Mouse (Mus musculus) CD4-positive, CD25-positive, alpha-beta regulatory T cell, adult 2 months (primary cell): Measurements from ENCODE around the gene Akap10.
A peak's percentile ranks its signal among the peaks of the same experiment; 100 is the strongest.

Source experiments
- DNase-seq: peaks from one replicate; pipeline ENCODE4 v3.0.0-alpha.2; 2012; ENCODE audit warnings: low read depth, low spot score

Akap10 gene

DNA sequence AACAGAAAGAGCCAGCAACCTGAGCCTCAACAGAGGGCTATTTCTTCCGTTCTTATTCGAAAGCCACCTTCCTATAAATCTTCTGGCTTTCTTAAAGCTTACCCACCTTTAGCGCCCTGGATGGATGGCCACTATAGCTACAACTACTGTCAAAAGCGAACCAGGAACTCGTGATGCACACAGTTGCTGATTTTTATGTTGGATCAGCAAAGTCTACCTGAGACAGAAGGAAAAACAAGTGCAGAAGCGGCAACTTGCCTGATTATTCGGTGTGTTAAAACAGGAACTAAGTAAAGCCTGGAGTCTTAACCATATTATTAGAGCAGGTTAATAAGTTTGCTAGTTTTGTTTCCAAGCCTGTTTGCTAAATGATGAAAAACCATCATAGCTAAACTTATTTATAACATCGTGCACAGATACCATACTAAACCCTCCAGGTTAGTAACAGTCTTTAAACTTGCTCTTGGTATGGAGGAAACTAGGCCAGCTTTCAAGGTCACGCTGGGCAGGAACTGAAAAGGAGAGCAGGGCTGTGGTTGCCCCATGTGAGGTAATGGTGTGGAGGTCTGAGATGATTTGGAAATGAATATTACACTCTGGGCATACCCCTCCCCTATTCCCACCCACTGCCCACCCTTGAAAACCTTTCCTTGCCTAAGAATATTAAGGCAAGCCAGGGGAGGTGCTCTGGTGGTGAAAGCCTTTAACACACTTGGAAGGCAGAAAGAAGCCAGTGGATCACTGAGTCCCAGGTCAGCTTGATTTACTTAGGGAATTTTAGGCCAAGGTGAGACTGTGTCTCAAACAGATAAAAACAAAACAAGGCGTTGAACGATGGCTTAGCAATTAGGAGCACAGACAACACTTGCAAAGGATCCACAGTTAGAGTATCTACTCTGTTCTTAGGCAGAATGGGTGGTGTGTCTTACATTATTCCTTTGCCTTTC is 861 bp upstream of the Akap10 start:
- DNase-seq = peak; percentile 40

DNA sequence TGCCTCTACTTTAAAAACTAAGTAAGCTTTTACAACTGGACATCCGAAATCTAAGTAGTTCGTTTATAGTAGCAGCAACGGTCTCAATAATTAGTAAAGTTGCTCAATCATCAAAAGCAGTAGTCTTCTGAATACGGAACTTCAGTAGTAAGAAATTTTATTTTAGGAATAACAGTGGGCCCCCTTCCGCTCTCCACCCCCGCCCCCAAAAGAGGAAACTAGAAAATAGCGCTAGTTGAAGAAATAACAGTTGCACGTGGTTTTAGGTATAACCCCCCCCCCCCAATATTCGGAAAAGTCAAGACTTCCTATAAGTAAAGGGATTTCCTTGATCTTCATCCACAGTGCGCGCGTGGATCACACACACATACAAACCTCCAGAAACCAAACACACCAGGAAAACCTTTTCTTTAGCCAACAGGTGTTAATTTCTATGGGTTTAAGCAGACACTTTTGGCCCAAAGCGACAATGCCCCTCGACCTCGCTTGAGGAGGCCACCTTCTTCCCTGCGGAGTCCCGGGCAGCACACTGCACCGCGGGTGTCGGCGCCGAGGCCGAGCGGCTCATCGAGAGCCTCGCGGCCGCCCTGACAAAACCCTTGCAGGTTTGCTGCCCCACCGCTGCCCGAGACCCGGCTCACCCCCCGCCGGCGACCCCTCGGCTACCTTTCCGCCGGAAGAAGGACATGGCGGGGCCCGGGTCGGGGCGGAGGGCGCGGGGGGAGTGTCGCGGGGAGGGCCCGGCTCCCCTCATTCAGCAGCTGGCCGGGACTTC is 542 bp downstream of the Akap10 start:
- DNase-seq = no peak

DNA sequence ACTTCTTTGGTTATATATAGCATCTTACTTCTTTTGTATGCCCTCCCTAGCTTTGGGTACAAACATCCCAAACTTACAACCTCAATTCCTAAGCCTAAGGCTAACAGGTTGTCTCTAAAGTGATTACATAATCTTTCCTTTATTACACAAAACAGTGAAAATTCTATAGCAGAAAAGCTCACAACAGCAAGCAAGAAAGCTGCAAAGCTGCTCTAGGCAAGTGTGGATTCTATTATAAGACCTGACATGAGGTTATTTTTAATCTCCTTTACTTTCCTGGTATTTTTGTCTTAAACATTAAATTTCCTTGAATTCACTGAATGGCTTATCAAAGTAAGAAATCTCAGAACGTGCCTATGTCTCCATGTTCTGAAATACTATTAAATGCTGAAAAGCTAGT is 6.7 kb downstream of the Akap10 start:
- DNase-seq = no peak

DNA sequence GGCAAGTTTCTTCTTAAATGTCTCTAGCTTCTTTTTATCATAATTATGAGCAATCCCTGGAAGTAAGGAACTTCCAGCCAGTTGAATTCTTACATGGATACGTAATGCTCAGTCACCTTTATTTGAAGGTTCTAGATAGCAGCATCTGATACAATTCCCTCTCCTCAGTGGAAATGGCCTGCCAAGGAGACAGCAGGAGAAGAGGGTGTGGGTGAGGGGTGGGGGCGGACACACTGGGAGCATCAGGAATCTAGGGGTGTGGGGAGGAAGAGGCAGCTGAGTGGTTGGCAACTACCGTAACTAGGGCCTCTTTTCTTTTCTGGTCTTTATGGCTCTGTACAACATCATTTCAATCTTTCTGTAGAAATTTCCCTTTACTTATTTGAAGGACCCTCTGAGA is 10.3 kb downstream of the Akap10 start:
- no peak for DNase-seq

DNA sequence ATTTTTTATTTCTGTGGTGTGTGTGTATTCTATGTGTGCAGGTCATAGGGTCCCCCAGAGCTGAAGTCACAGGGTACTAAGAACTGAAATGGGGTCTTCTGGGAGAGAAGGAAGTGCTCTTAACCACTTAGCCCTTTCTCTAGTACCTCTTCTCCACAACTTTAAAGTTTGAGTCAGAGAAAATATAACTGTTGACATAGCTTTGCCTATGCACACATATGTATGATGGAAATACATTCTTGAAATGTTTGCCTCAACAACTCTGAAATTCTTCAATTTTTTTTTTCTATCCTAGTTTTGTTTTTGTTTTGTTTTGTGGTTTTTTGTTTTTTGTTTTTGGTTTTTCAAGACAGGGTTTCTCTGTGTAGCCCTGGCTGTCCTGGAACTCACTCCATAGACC is 21.7 kb downstream of the Akap10 start:
- DNase-seq = no peak

DNA sequence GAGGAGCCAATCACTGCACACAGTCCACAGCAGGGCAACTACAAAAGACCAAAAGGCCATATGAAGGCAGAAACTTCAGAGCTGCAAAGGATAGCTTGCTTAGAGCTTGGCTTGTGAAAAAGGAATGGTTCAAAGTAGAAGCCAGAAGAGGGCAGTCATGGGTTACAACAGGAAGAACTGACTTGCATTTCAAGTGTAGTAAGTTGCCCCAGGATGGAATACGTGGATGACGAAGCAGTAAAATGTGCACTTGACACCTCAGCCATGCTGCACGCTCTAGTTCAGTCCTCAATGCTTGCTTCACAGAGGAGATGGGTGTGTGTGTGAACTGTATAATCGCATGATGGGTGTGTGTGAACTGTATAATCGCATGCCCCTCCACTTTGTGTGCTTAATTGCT is 47.9 kb downstream of the Akap10 start:
- DNase-seq = peak; percentile 29

DNA sequence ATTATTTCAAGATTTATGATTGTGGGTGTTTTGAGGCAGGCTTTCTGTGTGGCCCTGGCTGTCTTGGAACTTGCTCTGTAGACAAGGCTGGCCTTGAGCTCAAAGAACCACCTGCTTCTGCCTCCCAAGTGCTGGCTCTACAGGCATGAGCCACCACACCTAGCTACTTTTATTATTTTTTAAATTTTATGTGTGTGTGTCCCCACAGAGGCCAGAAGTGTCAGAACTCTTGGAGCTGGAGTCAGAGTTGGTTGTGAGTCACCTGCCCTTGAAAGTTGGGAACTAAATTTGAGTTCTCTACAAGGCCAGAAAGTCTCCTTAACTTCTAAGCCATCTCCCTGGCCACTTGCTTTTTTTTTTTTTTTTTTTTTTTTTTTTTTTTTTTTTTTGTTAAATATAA is 50.1 kb downstream of the Akap10 start:
- no peak for DNase-seq

DNA sequence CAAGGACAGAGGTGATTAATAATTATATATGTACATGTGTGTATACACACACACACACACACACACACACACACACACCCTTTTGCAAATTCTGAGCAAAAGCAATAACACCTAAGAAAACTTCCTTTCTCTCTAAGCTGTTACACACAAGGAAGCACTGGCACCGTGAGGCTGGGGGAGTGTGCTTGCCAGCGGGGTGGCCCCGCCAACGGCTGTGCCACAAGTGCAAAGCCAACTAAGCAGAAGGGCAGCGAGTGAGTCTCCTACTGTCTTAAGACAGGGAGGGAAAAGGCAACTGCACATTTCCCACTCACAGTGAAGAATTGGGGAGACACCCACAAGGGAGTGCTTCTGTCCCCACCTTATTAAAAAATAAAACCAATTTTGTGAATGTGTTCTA is 58.2 kb downstream of the Akap10 start:
- DNase-seq = no peak

DNA sequence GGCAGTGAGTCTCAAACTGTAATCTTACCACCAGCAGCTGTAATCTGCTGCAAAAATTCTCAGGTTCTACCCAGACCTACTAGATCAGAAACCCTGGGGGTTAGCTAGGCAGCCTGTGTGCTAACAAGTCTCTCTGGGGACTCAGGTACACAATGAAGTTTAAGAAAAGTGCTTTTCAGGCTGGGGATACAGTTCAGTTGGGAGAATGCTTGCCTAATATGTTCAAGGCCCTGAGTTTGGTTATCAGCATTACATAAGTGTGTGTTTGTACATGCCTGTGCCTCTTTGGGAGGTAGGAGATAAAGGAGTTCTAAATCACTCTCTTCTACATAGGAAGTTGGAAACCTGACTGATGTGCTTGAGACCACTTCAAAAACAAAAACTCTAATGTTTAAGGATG is 63.2 kb downstream of the Akap10 start:
- DNase-seq = no peak

DNA sequence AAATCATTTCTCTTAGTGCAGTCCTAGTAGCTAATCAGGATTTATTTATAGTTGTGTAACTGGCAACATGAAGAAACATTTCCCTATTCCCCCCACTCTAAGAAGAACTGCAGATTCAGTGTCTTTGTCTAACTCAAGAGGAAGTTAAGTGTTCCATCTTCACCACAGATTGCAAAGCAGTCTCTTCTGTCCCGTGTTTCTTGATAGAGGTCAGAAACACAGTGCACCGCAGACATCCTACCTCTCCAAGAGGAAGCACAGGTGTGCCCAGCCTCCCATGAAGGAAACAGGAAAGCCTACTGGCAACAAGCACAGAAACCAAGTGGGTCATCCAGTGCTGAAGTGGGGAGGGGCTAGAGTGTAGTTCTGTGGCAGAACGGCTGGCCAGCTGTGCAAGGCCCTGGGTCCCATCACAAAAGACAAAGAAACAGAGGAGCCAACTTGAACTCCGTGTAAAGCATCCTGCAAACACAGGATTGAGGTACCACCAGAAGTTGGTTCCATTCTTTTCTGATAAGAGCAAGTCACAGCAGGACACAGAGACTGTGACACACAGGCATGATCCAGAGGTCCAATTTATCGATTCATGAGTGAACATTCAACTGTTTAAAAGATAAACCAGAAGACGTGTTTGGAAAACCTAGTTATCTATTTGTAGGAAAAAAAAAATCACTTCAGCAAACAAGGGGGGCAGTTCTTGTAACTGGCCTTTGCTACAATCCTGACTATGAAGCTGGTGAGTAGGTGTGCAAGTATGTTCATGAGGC is 68.1 kb downstream of the Akap10 start:
- no peak for DNase-seq

DNA sequence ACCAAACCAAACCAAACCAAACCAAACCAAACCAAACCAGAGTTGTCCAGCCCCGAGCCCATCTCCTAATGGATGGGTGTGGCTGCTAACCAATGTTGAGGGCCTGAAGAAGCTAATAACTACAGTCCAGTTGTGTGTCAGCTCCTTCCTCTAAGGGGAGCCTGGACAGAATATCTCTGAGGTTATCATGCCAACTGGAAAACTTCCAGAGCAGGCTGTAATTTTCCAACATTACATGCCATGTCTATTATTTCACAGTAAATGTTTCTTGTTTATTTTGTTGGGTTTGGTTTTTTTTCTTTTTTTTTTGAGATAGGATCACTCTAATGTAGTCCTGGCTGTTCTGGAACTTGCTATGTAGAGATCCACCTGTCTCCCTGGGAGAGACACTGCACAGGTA is 70.7 kb downstream of the Akap10 start:
- DNase-seq = no peak

DNA sequence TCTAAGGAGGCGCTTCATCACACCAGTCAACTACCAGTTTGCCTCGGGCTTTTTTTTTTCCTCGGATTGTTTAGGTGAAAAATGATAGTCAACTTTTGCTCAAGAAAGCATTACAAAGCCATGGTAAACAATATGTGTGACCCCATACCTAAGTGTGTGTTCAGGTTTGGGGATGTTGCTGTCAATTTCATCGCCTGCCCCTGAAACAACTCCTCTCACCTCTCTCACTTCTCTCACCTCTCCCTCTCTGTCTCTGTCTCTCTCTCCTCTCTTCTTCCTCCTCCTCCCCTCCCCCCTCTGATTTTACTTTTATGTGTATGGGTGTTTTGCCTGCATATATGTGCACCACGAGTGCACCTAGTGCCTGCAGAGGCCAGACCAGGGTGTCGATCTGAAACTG is 74.5 kb downstream of the Akap10 start:
- DNase-seq = peak; percentile 27

DNA sequence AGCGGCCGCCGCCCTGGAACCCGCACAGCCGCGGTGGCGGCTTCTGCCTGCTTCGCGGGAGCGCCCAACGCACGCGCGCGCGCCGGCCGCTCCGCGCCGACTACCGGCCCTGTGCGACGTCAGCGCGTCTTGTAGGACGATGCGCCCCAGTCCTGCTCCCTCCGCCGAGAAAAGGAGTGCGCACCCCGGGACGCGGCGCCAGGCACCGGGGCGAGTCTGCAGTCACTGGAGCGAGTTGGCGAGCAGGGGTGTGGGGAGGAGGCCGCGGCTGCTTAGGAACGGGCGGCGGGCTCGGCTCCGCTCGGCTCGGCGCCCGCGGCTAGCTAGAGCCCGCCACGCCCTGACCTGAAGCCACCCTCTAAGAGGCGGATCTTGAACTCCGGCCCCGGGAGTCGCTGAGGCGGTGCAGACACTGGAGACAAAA is 75.1 kb downstream of the Akap10 start, which contains the start of gene Ulk2:
Gene Ulk2, minus strand, starts transcription at position 86 of the 424 bp plus-strand sequence.
- peak; percentile 93 for DNase-seq

DNA sequence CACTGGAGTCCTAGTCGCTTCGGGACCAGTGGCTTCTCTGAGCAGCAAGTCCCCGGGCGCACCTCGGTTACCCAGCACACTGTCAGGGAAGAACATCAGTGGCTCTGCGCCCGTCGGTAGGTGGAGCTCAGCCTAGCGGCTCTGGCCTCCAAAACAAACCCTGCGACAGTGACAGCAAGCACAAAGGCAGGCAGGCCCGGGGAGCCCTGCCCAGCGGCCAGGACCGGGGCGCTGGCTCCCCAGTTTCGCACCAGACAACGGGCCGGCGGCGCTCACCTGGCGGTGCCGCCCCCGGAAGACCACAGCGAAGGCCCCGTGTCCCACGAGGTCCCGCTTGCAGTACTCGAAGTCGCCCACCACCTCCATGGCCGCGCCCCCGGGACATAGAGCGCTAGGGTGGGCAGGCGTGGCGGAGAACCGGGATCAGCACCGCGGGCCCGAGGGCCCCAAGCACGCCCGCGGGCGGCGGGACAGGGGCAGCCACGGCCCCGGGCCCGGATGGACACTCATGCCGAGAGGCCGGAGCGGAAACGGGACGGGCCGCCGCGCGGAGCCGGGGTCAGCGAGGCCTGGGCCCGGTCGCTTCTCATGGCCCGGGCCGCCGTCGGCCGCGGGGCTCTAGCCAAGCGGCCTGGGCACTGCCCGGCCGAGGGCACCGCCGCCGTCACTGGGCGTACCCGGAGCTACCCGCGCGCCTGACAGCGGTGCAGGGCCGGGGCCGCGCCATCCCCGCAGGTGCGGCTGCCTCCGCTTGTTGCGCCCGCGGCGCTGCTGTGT is 75.7 kb downstream of the Akap10 start:
- DNase-seq = peak; percentile 89

DNA sequence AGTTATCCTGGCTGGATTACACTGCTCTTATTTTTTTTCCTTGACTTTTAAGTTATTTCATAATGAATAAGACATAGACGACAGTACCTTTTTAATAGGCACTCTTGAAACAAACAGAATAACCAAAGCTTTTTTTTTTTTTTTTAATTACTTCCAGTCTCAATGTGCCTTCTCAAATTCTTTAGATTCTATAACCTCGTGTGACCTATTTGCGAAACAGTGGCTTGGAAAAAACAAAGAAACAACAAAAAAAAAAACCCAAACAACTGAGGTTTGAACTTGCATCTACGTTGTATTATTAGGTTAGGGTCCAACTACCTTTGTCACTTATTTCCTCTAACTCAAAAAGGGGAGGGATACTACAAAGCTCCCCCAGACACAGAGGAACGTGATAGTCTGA is 76.4 kb downstream of the Akap10 start:
- DNase-seq = no peak

DNA sequence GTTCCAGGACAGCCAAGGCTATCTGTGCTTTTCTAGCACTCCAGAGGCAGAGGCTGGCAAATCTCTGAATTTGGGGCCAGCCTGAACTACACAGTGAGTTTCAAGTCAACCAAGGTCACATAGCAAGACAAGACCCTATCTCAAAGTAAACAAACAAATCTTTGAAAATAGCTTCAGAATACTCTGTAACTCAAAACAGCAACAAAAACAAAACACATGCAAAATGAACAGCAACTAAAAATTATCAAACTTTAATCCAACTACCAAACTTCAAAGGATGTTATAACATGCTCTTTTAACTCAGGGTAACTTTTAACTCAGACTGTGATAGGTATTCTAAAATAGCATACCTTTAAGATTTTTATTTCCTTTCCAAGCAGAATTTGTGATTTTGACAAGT is 77.1 kb downstream of the Akap10 start:
- DNase-seq = no peak

DNA sequence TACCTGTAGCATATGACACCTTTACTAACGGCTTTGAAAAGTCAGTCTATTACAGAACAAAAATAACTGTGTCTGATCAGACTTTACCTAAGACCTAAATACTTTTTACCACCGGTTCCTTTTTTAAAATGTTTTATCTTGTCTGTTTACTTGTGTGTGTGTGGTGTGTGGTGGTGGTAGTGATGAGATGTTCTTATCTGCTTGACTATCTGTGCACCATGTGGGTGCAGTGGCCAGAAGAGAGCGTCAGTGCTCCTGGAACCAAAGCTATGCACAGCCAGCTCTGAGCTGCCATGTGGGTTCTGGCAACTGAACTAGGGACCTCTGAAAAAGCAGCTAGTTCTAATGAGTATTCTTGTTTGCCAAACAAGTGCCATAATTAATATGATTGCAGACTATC is 78.9 kb downstream of the Akap10 start:
- DNase-seq = no peak

DNA sequence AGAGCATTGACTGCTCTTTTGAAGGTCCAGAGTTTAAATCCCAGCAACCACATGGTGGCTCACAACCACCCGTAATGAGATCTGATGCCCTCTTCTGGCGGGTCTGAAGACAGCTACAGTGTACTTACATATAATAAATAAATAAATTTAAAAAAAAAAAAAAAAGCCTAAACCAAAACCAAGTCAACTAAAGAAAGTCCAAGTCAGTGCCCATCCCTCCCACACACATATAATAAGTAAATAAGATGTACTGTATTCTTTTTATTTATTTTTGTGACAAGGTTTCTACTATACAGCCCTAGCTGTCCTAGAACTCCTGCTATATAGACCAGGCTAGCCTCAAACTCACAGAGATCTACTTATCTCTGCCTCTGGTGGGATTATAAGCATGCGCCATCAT is 89.4 kb downstream of the Akap10 start:
- DNase-seq = peak; percentile 31

DNA sequence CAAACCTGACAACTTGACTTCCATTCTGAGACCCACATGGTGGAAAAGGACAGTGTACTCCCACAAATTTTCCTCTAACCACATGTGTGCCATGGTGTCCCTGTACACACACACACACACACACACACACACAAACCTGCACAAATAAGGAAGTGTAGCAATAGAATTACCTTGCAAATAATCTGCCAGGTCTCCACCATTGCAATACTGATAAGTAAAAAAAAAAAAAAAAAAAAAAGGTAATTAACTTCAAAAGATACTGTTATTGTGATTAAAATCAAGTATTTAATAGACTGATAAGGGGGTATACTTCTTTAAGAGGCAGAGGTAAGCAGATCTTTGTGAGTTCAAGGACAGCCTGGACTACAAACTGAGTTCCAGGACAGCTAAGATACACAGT is 90.1 kb downstream of the Akap10 start:
- no peak for DNase-seq

DNA sequence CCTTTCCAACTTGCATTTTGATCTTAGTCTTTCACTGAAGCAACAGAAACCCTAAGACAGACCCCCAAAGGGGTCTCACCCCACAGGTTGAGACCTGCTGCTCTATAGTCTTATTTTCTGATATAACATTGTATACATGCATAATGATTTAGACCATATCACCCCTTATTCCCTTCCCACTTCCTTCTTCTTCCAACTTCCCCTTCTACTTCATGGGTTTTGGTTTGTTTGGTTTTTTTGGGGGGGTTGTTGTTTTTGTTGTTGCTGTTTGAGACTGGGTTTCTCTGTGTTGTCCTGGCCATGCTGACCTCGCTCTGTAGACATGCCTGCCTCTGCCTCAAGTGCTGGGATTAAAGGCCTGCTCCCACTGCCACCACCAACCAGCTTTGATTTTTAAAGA is 90.9 kb downstream of the Akap10 start:
- DNase-seq = no peak
